Mouse (Mus musculus): ENCODE measurements around the gene Slc24a1.

GRCm38 (mm10) chr9:64914629-64915028, 36.8 kb downstream of the Slc24a1 start:
- TF ChIP-seq CTCF (IDR thresholded peaks at IDR 0.05; ENCODE audit: borderline replicate concordance, insufficient read depth, low read length) = no peak
- no peak for TF ChIP-seq POLR2A (IDR thresholded peaks at IDR 0.05; ENCODE audit: low read depth, low read length)

All from embryonic fibroblast, embryonic 13.5 days (primary cell).